Mouse (Mus musculus) ES-Bruce4 (cell line): Measurements from ENCODE around the gene Cgnl1.

Experiments used
- CTCF ChIP-seq: IDR thresholded peaks from one replicate; pipeline ENCODE4 v1.8.1; 2011; ENCODE audit warnings: low read depth, low read length
- EP300 ChIP-seq: IDR thresholded peaks from 2 replicates; pipeline ENCODE4 v1.6.1; 2011; ENCODE audit warnings: low read depth, low read length; ENCODE audit not compliant: insufficient read depth
- POLR2A ChIP-seq: IDR thresholded peaks from one replicate; pipeline ENCODE4 v1.8.1; 2011; ENCODE audit warnings: low read length; ENCODE audit not compliant: insufficient read depth

- TF ChIP-seq CTCF = no peak
- TF ChIP-seq POLR2A = no peak
- no peak for TF ChIP-seq EP300
Observed at GRCm38 (mm10) chr9:71727233-71727632, 44.2 kb downstream of the Cgnl1 start.
